Mouse (Mus musculus): ENCODE measurements around the gene Pde4d. TPM values are rescaled to one million over a fixed set of nuclear protein-coding genes. Genes with fewer than 3 reads are reported as not detected.
"Not testable (repeated sequence)": the region's sequence is repeated elsewhere in the genome, so short reads cannot be mapped to it uniquely, and the experiment has no call there.

Gene Pde4d
- polyA plus RNA-seq, 1 experiment from 2014 or later: 13.6 TPM

DNA sequence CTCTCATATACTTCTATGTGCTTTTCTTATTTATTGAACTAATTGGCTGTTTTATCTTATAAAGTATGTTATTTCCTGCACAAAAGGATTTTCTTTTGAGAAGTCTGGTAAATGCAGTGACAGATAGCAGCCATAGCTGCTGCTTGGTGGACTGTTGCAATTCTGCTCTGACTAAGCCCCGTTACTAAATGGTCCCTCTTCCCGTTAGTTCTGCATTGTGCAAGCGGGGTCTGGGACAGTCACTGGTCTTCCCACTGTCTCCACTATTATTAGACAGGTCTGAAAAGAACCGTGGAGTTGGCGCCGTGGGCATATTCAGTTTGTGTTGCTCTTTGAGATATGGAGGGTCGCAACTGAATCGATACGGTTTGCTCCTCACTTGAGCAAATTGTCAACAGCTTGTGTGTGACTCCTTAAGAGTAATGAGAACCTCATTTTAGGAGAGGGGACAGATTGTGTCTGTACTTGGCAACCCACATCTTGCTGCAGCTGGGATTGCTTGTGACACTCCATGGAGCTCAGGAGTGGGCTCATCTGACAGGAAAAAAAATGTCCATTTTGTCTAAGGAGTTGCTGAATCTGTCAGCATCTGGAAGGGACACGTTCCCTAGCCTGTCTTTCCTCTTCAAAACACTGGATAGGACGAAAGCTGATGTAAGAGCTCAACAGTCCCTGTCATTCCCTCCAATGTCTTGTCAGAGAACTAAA lies 316.4 kb downstream of the Pde4d start:
- no peak overlapping the region for H3K27ac ChIP-seq (replicated peaks; ENCODE audit: low read depth, low read length)
- DNase-seq (ENCODE audit: low spot score) (no peak), ATAC-seq (ENCODE audit: low read depth) (no peak)

DNA sequence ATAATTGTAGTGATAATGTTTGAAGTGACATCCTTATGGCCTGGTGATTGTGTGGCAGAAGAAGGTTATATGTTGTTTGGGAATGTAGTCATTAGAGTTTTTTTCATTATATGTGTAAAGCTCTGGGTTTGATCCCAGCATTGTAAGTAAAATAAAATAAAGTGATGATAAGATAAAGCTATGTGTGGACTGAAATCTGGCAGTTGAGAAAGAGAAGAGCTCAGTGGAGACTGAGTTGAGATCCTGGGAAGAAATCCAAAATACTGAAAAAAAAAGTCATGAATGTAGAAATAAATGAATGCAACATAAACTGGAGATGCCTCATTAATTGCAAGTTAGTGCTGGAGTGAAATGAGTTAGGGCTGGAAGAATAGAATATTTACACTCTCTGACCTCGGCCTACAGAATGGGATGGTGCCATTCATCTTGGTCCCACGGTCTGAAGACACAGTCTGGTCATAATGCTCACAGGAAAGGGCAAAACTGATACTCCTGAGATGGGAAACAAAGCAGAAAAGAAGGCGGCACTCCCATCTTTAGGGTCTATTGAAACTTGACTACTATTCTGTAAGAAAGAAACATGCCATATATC lies 319.8 kb downstream of the Pde4d start:
- no peak for ATAC-seq (ENCODE audit: low read depth)
- Histone ChIP-seq H3K36me3 (ENCODE audit: control insufficient read depth, insufficient read depth, low read length) (no peaks in the 10 kb centered on the region), H3K27me3 (replicated peaks; ENCODE audit: control insufficient read depth, insufficient read depth, low read length) (no peaks in the 10 kb centered on the region), H3K27ac (replicated peaks; ENCODE audit: low read depth, low read length) (no peak overlapping the region), H3K4me1 (ENCODE audit: control insufficient read depth, insufficient read depth, low read length) (no peaks in the 10 kb centered on the region), H3K9me3 (ENCODE audit: control insufficient read depth, low read length) (no peaks in the 10 kb centered on the region), H3K9ac (ENCODE audit: low read depth, low read length) (no peak overlapping the region), H3K4me2 (ENCODE audit: low read depth, low read length) (no peak overlapping the region), H3K4me3 (ENCODE audit: low read depth, low read length) (no peak overlapping the region)
- 69% methylated on average over 3 of the region's 3 CpGs for WGBS
- DNase-seq (ENCODE audit: low spot score): peak; percentile 31

More for the DNA sequence above, 316.4 kb downstream of the Pde4d start:
- Histone ChIP-seq H3K36me3 (ENCODE audit: control insufficient read depth, insufficient read depth, low read length) (no peaks in the 10 kb centered on the region), H3K9ac (ENCODE audit: low read depth, low read length) (no peak overlapping the region), H3K27me3 (replicated peaks; ENCODE audit: control insufficient read depth, insufficient read depth, low read length) (no peaks in the 10 kb centered on the region), H3K4me2 (ENCODE audit: low read depth, low read length) (no peak overlapping the region), H3K4me1 (ENCODE audit: control insufficient read depth, insufficient read depth, low read length) (no peaks in the 10 kb centered on the region), H3K4me3 (ENCODE audit: low read depth, low read length) (no peak overlapping the region), H3K9me3 (ENCODE audit: control insufficient read depth, low read length) (no peaks in the 10 kb centered on the region)
- 67% methylated on average over 11 of the region's 11 CpGs for WGBS

DNA sequence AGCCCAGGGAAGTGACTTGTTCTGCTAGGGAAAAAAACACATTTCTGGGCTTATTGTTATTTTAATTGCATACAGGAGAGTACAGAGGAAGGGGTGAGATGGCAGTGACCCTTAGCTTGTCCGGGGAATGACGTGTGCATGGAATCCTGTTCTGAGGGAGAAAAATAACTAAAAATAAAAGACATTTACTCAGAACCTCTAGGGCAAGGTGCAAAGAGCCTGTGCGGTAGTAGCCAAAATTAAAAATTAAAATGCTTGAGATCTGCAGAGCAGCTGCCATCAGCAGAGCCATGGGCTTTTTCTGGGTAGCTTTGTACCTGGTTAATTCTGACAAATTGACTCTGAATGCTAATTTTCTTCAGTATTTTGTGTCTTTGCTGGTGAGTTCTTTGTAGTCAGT lies 322.6 kb downstream of the Pde4d start:
- H3K4me3 ChIP-seq (ENCODE audit: low read depth, low read length): no peak overlapping the region
- H3K27ac ChIP-seq (replicated peaks; ENCODE audit: low read depth, low read length): no peak overlapping the region
- DNase-seq (ENCODE audit: low spot score) (no peak), ATAC-seq (ENCODE audit: low read depth) (no peak)
- no peak overlapping the region for H3K4me2 ChIP-seq (ENCODE audit: low read depth, low read length)
- H3K27me3 ChIP-seq (replicated peaks; ENCODE audit: control insufficient read depth, insufficient read depth, low read length): no peaks in the 10 kb centered on the region
- H3K9ac ChIP-seq (ENCODE audit: low read depth, low read length): no peak overlapping the region
- H3K4me1 ChIP-seq (ENCODE audit: control insufficient read depth, insufficient read depth, low read length): no peaks in the 10 kb centered on the region
- H3K36me3 ChIP-seq (ENCODE audit: control insufficient read depth, insufficient read depth, low read length): no peaks in the 10 kb centered on the region
- no peaks in the 10 kb centered on the region for H3K9me3 ChIP-seq (ENCODE audit: control insufficient read depth, low read length)
- 48% methylated on average over 3 of the region's 3 CpGs for WGBS

DNA sequence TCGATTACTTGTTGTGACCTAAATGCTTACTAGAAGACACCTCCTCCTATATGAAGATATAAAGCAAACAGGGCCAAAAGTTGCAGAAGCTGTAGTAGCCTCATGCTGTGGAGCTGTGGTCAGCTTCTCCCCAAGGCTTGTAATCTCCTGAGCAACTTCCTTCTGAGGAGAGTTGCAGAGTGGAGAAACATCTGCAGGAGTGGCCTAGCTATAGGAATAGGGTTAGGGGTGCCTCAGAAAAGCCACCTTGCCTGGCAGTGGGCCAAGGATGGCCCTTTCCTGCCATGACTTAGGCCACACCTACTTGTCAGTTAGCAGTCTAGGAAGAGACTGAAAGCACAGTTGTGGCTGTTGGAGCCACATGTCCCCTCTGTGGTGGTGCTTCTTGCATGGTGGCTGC lies 325.2 kb downstream of the Pde4d start:
- H3K27ac ChIP-seq (replicated peaks; ENCODE audit: low read depth, low read length): no peak overlapping the region
- DNase-seq (ENCODE audit: low spot score) (no peak), ATAC-seq (ENCODE audit: low read depth) (no peak)
- no peak overlapping the region for H3K9ac ChIP-seq (ENCODE audit: low read depth, low read length)
- no peaks in the 10 kb centered on the region for H3K9me3 ChIP-seq (ENCODE audit: control insufficient read depth, low read length)
- H3K4me1 ChIP-seq (ENCODE audit: control insufficient read depth, insufficient read depth, low read length): no peaks in the 10 kb centered on the region
- no peak overlapping the region for H3K4me2 ChIP-seq (ENCODE audit: low read depth, low read length)
- no peaks in the 10 kb centered on the region for H3K27me3 ChIP-seq (replicated peaks; ENCODE audit: control insufficient read depth, insufficient read depth, low read length)
- WGBS: 85% methylated on average over 1 of the region's 1 CpGs
- no peak overlapping the region for H3K4me3 ChIP-seq (ENCODE audit: low read depth, low read length)
- H3K36me3 ChIP-seq (ENCODE audit: control insufficient read depth, insufficient read depth, low read length): no peaks in the 10 kb centered on the region

DNA sequence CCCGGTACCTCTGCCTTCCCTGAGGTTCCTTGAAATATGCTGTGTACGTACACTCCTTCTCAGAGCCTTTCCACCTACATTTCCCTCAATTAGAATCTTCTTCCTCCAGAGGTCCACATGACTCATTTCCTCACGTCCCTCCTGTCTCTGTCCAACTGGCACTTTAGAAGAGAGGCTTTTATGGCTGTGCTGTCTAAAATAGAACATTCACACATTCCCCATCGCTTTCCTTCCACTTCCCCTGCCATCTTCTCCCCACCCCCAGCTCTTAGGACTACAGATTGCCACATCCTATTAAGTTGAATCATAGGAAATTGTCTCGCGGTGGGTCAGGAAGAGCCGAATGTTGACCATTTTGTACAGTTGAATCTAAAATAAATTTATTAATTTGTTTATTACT lies 326.1 kb downstream of the Pde4d start:
- Histone ChIP-seq H3K9ac (ENCODE audit: low read depth, low read length) (no peak overlapping the region), H3K27me3 (replicated peaks; ENCODE audit: control insufficient read depth, insufficient read depth, low read length) (no peaks in the 10 kb centered on the region), H3K36me3 (ENCODE audit: control insufficient read depth, insufficient read depth, low read length) (no peaks in the 10 kb centered on the region), H3K4me3 (ENCODE audit: low read depth, low read length) (no peak overlapping the region), H3K4me2 (ENCODE audit: low read depth, low read length) (no peak overlapping the region), H3K27ac (replicated peaks; ENCODE audit: low read depth, low read length) (no peak overlapping the region), H3K9me3 (ENCODE audit: control insufficient read depth, low read length) (no peaks in the 10 kb centered on the region), H3K4me1 (ENCODE audit: control insufficient read depth, insufficient read depth, low read length) (no peaks in the 10 kb centered on the region)
- DNase-seq (ENCODE audit: low spot score) (no peak), ATAC-seq (ENCODE audit: low read depth) (no peak)
- 75% methylated on average over 7 of the region's 7 CpGs for WGBS

DNA sequence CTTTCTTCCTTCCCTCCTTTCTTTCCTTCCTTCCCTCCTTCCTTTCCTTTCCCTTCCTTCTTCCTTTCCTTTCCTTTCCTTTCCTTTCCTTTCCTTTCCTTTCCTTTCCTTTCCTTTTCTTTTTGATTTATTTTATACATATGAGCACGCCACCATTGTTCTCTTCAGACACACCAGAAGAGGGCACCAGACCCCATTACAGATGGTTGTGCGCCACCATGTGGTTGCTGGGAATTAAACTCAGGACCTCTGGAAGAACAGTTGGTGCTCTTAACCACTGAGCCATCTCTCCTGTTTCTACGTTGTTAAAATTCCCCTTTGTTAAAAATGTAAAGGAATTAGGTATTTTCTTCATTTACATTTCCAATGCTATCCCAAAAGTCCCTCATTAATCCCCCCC lies 347.9 kb downstream of the Pde4d start:
- H3K27me3 ChIP-seq (replicated peaks; ENCODE audit: control insufficient read depth, insufficient read depth, low read length); ATAC-seq (ENCODE audit: low read depth); H3K9ac ChIP-seq (ENCODE audit: low read depth, low read length); H3K27ac ChIP-seq (replicated peaks; ENCODE audit: low read depth, low read length); H3K36me3 ChIP-seq (ENCODE audit: control insufficient read depth, insufficient read depth, low read length); H3K9me3 ChIP-seq (ENCODE audit: control insufficient read depth, low read length); H3K4me2 ChIP-seq (ENCODE audit: low read depth, low read length); H3K4me3 ChIP-seq (ENCODE audit: low read depth, low read length); DNase-seq (ENCODE audit: low spot score); H3K4me1 ChIP-seq (ENCODE audit: control insufficient read depth, insufficient read depth, low read length): not testable (repeated sequence)
- 82% methylated on average over 3 of the region's 3 CpGs for WGBS

DNA sequence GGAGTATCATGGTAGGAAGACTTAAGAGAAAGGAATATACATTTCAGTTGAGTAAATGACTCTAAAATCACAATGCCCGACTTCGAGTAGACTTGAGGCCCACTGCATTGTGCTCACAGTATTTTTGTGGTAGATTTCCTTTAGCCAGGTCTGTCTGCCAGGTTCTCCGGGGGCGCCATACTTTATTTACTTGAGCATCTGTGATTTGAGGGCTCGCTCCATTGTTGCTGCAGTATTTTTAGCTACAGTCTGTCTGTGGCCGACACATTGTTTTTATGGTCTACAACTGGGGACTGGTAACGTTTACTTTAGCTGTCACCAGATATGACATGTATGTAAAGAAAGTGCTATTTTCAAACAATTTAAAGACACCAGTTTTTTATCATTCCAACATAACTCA lies 359.4 kb downstream of the Pde4d start:
- ATAC-seq (ENCODE audit: low read depth) (no peak), DNase-seq (ENCODE audit: low spot score) (no peak)
- Histone ChIP-seq H3K9ac (ENCODE audit: low read depth, low read length) (no peak overlapping the region), H3K36me3 (ENCODE audit: control insufficient read depth, insufficient read depth, low read length) (no peaks in the 10 kb centered on the region), H3K9me3 (ENCODE audit: control insufficient read depth, low read length) (no peaks in the 10 kb centered on the region), H3K27me3 (replicated peaks; ENCODE audit: control insufficient read depth, insufficient read depth, low read length) (no peaks in the 10 kb centered on the region), H3K4me2 (ENCODE audit: low read depth, low read length) (no peak overlapping the region), H3K4me3 (ENCODE audit: low read depth, low read length) (no peak overlapping the region), H3K4me1 (ENCODE audit: control insufficient read depth, insufficient read depth, low read length) (no peaks in the 10 kb centered on the region), H3K27ac (replicated peaks; ENCODE audit: low read depth, low read length) (no peak overlapping the region)
- 84% methylated on average over 7 of the region's 7 CpGs for WGBS

DNA sequence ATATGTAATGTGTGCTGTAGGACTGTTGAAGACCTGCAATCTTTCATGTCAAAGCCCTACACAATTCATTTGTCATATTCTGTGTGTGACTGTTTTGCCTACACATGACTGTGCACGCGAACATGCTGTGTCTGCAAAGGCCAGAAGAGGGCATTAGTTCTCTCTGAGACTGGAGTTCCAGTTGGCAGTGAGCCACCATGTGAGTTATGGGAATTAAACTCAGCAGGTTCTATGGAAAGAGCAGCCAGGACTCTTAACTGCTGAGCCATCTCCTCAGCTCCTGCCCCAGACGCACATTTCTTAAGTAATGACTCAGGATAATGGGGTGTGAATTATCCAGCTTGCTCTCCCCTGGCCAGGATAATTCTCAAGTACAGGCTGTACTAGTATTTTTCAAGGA lies 363.2 kb downstream of the Pde4d start:
- Histone ChIP-seq H3K27me3 (replicated peaks; ENCODE audit: control insufficient read depth, insufficient read depth, low read length) (no peaks in the 10 kb centered on the region), H3K27ac (replicated peaks; ENCODE audit: low read depth, low read length) (no peak overlapping the region), H3K4me3 (ENCODE audit: low read depth, low read length) (no peak overlapping the region), H3K36me3 (ENCODE audit: control insufficient read depth, insufficient read depth, low read length) (no peaks in the 10 kb centered on the region), H3K4me1 (ENCODE audit: control insufficient read depth, insufficient read depth, low read length) (no peaks in the 10 kb centered on the region), H3K9ac (ENCODE audit: low read depth, low read length) (no peak overlapping the region), H3K9me3 (ENCODE audit: control insufficient read depth, low read length) (no peaks in the 10 kb centered on the region), H3K4me2 (ENCODE audit: low read depth, low read length) (no peak overlapping the region)
- WGBS: 43% methylated on average over 3 of the region's 3 CpGs
- DNase-seq (ENCODE audit: low spot score): peak; percentile 72
- 0 out of 2 replicates have a peak, but pooled peaks have one; percentile 26 for ATAC-seq (ENCODE audit: low read depth)

DNA sequence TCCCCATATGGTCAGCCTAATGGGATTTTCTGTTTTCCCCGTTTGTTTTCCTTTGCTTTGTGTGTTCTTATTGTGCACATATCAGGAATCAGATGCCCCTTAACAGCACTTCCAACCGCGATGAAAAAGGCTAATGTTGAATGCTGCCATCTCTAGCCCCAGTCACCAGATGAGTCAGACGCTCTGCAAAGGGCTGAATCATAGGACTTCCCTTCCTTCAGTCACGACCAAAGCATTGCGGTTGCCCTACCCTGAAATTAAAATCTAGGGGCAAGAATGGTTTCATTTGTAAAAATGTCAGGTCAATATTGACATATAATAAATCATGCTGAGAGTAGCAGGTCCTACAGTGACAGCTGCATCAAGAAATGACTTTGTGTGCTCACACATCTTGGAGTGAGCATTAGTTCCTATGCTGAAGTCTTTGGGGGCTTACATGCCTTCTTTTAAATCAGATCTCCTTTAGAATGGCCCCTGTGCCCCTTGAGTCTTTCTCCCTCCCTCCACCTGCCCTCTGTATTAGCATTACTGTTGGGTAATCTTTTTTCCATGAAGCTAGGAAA lies 370.2 kb downstream of the Pde4d start:
- Histone ChIP-seq H3K27me3 (replicated peaks; ENCODE audit: control insufficient read depth, insufficient read depth, low read length) (no peaks in the 10 kb centered on the region), H3K9ac (ENCODE audit: low read depth, low read length) (no peak overlapping the region), H3K4me1 (ENCODE audit: control insufficient read depth, insufficient read depth, low read length) (no peaks in the 10 kb centered on the region), H3K4me2 (ENCODE audit: low read depth, low read length) (no peak overlapping the region), H3K9me3 (ENCODE audit: control insufficient read depth, low read length) (no peaks in the 10 kb centered on the region), H3K36me3 (ENCODE audit: control insufficient read depth, insufficient read depth, low read length) (no peaks in the 10 kb centered on the region), H3K4me3 (ENCODE audit: low read depth, low read length) (no peak overlapping the region), H3K27ac (replicated peaks; ENCODE audit: low read depth, low read length) (no peak overlapping the region)
- DNase-seq (ENCODE audit: low spot score) (no peak), ATAC-seq (ENCODE audit: low read depth) (no peak)
- WGBS: 68% methylated on average over 6 of the region's 6 CpGs

Data from embryonic facial prominence, embryonic 14.5 days (tissue).